In genomic region chr2:156933426-156933825, GRCm38 (mm10) we compare ENCODE assay signal across 23 mouse cellular contexts. TPM values are rescaled to one million over a fixed set of nuclear protein-coding genes. Genes with fewer than 3 reads are reported as not detected.
DNase-seq lines count a peak whose midpoint lies in the region.
"Had no signal": no experiment of that assay in that cellular context is flagged by ENCODE, and none has a peak within 500 bp of the region (broad histone marks: within the 10 kb centered on the region; RNA-seq: fewer than 3 reads in every experiment).

No protein-coding gene starts in this region.

- H3K4me1 ChIP-seq in heart, embryonic 10.5 days = no peaks in the 10 kb centered on the region
- H3K4me1 ChIP-seq: embryonic facial prominence, embryonic 13.5 days; forebrain, embryonic 12.5 days; forebrain, embryonic 15.5 days; heart, embryonic 12.5 days; heart, embryonic 15.5 days; hindbrain, embryonic 12.5 days; hindbrain, embryonic 15.5 days had no signal

- peaks cover 60% of the 10 kb centered on the region for H3K36me3 ChIP-seq in heart, embryonic 10.5 days

- no peaks in the 10 kb centered on the region for H3K9me3 ChIP-seq in heart, embryonic 10.5 days
- H3K9me3 ChIP-seq: embryonic facial prominence, embryonic 13.5 days; forebrain, embryonic 12.5 days; forebrain, embryonic 15.5 days; heart, embryonic 12.5 days; heart, embryonic 15.5 days; hindbrain, embryonic 12.5 days; hindbrain, embryonic 15.5 days had no signal

- intact Hi-C loops in heart, postnatal 36 days (cut with DNase I) = no loop called here

- H3K27ac ChIP-seq in heart, embryonic 10.5 days = no peak overlapping the region
- H3K27ac ChIP-seq: embryonic facial prominence, embryonic 13.5 days; forebrain, embryonic 12.5 days; forebrain, embryonic 15.5 days; heart, embryonic 15.5 days; hindbrain, embryonic 12.5 days; hindbrain, embryonic 15.5 days had no signal

- no peak overlapping the region for H3K4me3 ChIP-seq in heart, embryonic 10.5 days
- H3K4me3 ChIP-seq: embryonic facial prominence, embryonic 13.5 days; erythroblast, embryonic 14.5 days; forebrain, embryonic 12.5 days; forebrain, embryonic 15.5 days; heart, embryonic 12.5 days; heart, embryonic 15.5 days; hindbrain, embryonic 12.5 days; hindbrain, embryonic 15.5 days had no signal

- H3K27me3 ChIP-seq in heart, embryonic 10.5 days (ENCODE audit: insufficient read depth, poor library complexity, severe bottlenecking) = no peaks in the 10 kb centered on the region
- H3K27me3 ChIP-seq: embryonic facial prominence, embryonic 13.5 days; forebrain, embryonic 12.5 days; forebrain, embryonic 15.5 days; heart, embryonic 12.5 days; heart, embryonic 15.5 days; hindbrain, embryonic 12.5 days; hindbrain, embryonic 15.5 days; Patski had no signal

- peak; percentile 19 for DNase-seq in adrenal gland, postnatal 10 days
- no peak for DNase-seq in adrenal gland, postnatal 14 days
- peak; percentile 58 for DNase-seq in heart, embryonic 10.5 days (ENCODE audit: low spot score)
- DNase-seq in heart, postnatal 36 days = no peak
- DNase-seq in lung, postnatal 36 days = peak; percentile 9
- no peak for DNase-seq in lung, postnatal 25 days (ENCODE audit: low spot score)
- no peak for DNase-seq in embryo, embryonic 10 days (ENCODE audit: low spot score)
- DNase-seq: adrenal gland, adult 2 months; cerebellum, adult 8-10 months; cerebellum, postnatal 10 days; gastrocnemius, postnatal 25 days; heart, postnatal 10 days had no signal

- 88% methylated on average over 1 of the region's 1 CpGs for WGBS in heart, embryonic 10.5 days

RNA-seq across cellular contexts. Expression of gene Sla2, which starts 46.4 kb away (rescaled TPM):
- total RNA-seq in adrenal gland, postnatal 10 days (2021) = under 1 TPM; 0.18 to 0.30 TPM
- 0.26 and 1.2 TPM in 2 replicates for total RNA-seq in adrenal gland, postnatal 14 days (2021)
- 1.1 and 1.9 TPM in 2 replicates for polyA plus RNA-seq in heart, embryonic 10.5 days (2016; fragmentation: Nextera tagmentation; extraction: Ambion mirVana)
- not detected for total RNA-seq in heart, postnatal 36 days (2021)
- total RNA-seq: adrenal gland, adult 2 months; adrenal gland, postnatal 36 days; gastrocnemius, adult 8-10 months; gastrocnemius, postnatal 25 days had no signal

RNA-seq across cellular contexts. Expression of gene Ndrg3, which starts 58.4 kb away (rescaled TPM):
- total RNA-seq in adrenal gland, postnatal 10 days (2021) = 10 to 100 TPM; 51.3 to 59.2 TPM
- total RNA-seq in adrenal gland, postnatal 14 days (2021) = 53.4 and 64.4 TPM in 2 replicates
- polyA plus RNA-seq in heart, embryonic 10.5 days (2016; fragmentation: Nextera tagmentation; extraction: Ambion mirVana) = 42.1 and 46.2 TPM in 2 replicates
- total RNA-seq in heart, postnatal 36 days (2021) = 10 to 100 TPM; 20.0 to 24.9 TPM

Comparison
In these comparisons a context has a peak if more than half of its experiments do, and no peak if none do; other contexts are left out.
1. DNase-seq: peak in adrenal gland, postnatal 10 days (single experiment), heart, embryonic 10.5 days (single experiment) and lung, postnatal 36 days (single experiment); none in adrenal gland, postnatal 14 days (single experiment), heart, postnatal 36 days (0 of 2), lung, postnatal 25 days (single experiment) and embryo, embryonic 10 days (single experiment).